Mouse (Mus musculus) cerebellum, adult (tissue): Measurements from ENCODE around the gene Cyp17a1.

Source experiments
- ATAC-seq: cut with Nextera tagmentation; 2 replicates; pipeline ENCODE4 v1.9.2; 2017; ENCODE audit warnings: mild to moderate bottlenecking, moderate library complexity, mixed read lengths; ENCODE audit not compliant: insufficient number of reproducible peaks, low FRiP score, low TSS enrichment

Cyp17a1 gene

GRCm38 (mm10) chr19:46619518-46619917 lies 53.5 kb downstream of the Cyp17a1 start:
- ATAC-seq: no peak

GRCm38 (mm10) chr19:46619001-46619400 lies 54.0 kb downstream of the Cyp17a1 start:
- no peak for ATAC-seq

- ATAC-seq: no peak
Observed at GRCm38 (mm10) chr19:46618322-46618721, 54.6 kb downstream of the Cyp17a1 start.

- no peak for ATAC-seq
Observed at GRCm38 (mm10) chr19:46617361-46617760, 55.6 kb downstream of the Cyp17a1 start.
